Mouse (Mus musculus): ENCODE data around the gene Lsamp. TPM values are rescaled to one million over a fixed set of nuclear protein-coding genes. Genes with fewer than 3 reads are reported as not detected.

The Lsamp gene
- total RNA-seq, 4 experiments from 2014 or later = 237 to 252 (median 248) TPM

DNA sequence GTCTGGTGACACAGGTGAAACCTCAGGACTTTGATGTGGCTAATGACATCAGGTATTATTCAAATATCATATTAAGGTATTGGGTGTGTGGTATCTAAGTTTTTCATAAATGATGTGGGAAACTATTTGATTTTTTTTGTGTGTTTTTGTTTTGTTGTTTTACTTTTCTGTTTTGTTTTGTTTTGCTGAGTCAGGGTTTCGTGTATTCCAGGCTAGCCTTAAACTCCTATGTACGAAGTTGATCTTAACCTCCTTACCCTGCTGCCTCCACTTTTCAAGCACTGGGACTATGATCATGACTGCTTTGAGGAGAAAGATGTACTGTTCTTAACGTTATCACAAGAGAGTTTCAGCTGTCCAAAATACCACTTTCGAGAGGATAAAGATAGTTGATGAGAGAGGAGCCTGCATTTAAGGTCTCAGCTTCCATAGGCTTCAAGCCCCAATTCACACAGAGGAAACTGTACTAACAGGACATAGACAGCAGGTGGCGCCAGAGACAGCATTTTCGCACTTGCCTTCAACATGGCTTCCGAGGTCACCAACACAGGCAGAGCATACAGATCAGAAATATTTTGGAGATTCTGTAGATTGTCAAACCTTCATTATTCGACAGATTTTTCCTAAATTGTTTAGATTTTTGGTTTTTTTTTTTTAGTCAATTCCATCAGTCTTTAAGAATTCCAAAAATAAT lies 2185.4 kb downstream of the Lsamp start:
- DNase-seq (ENCODE audit: low spot score in 2 of 2) = peak; percentile 40 to 49

DNA sequence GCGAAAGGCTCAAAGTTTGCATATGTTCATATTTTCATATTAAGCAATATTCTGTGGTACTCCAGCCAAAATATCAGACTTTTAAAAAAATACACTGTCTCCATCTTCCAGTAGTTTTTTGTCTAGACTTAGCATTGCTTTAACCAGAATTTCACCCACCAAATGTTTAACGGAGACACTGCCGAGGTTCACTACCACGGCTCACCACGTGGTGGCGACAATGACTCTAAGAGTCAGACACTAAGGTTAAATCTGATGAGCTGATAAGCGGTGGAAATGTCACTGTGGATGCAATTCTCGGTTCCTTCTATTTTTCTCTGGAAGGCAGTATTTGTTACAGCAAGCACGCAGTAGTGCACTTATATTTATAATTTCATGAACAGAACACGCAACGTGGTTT lies 2188.3 kb downstream of the Lsamp start:
- DNase-seq (ENCODE audit: low spot score in 2 of 2) = peak; percentile 57 to 95

DNA sequence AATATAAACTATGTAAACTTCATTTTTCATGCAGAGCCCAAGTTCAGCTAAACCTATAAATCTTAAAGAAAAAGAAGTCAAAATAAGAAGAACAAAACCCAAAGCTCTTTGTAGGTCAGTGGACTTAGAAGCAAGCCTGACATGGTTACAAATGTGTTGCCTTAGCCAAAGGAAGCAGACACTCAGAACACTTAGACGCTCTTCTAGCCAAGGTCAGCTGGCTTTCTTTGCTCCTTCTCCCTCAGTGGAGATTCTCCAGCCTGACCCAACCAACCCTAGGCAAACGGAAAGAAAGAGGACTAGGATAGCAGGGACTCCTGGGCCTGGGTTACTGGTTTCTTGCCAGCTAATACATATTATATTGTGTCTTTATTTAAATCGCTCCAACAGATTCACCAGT lies 2194.7 kb downstream of the Lsamp start:
- DNase-seq (ENCODE audit: low spot score in 2 of 2) = no peak

DNA sequence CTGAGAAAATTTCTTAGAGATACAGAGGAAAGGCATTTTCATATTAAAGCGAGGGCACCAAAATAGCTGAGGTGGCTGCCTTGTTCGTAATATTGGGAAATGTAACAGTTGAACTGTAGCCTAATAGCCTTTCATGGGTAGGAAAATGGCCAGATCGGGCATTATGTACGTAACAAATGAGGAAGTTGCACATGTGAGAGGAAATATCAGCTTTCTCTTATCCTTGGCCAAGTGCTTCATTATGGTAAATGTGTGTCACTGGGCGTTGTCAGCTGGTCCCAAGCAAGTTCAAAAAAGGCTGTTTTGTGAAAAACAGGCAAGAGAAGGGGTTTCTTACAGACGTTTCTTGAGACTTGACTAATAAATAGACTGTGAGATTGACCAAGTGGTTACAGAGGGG lies 2195.9 kb downstream of the Lsamp start:
- DNase-seq (ENCODE audit: low spot score in 2 of 2) = no peak

DNA sequence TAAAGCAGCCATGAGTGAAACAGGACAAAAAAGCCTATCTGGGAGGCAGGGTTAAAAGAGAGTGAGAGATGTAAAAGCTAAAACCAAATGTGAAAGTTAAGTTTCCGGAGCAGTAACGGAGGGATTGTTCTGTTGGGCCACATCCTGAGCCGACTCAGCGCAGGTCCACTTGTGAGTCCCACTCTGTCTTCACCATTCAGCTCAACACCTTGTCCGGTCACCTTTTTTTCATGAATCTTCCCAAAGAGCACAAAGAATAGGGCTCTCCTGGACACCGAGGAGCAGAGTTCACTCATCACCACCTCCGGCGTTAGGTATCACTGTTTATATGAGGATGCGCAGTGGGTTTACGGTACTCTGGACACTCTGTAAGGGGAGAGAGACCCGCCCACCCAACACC lies 2196.3 kb downstream of the Lsamp start:
- DNase-seq (ENCODE audit: low spot score in 2 of 2) = no peak

DNA sequence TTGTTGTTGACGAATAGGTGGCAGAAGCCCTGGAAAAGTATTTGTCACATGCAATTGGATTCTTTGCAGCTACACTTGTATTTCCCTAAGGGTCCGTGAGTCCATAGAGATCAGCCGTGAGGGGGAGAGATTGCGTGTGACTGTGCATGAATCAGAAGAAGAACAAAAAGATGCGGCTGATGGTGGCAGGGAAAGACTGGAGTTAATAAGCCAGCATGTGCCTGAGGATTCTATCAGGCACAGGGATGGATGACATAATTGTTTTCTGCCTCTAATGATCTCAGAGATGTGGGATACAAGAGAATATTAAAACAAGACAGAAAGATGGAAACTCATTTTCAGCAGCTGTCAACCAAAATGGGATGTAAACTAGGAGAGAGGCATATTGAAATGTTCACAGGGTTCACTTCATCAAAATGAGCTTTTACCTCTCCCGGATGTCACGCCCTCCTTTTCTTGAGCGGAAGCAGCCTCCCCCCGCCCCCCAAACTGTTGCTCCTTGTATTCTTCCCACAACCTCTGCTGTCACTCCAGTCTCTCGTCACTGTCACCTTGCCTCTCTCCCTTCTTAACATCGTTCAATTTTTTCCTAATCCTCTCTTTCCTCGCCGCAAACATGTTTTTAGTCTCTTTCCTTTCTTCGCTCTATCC lies 2205.4 kb downstream of the Lsamp start:
- DNase-seq (ENCODE audit: low spot score in 2 of 2) = no peak

DNA sequence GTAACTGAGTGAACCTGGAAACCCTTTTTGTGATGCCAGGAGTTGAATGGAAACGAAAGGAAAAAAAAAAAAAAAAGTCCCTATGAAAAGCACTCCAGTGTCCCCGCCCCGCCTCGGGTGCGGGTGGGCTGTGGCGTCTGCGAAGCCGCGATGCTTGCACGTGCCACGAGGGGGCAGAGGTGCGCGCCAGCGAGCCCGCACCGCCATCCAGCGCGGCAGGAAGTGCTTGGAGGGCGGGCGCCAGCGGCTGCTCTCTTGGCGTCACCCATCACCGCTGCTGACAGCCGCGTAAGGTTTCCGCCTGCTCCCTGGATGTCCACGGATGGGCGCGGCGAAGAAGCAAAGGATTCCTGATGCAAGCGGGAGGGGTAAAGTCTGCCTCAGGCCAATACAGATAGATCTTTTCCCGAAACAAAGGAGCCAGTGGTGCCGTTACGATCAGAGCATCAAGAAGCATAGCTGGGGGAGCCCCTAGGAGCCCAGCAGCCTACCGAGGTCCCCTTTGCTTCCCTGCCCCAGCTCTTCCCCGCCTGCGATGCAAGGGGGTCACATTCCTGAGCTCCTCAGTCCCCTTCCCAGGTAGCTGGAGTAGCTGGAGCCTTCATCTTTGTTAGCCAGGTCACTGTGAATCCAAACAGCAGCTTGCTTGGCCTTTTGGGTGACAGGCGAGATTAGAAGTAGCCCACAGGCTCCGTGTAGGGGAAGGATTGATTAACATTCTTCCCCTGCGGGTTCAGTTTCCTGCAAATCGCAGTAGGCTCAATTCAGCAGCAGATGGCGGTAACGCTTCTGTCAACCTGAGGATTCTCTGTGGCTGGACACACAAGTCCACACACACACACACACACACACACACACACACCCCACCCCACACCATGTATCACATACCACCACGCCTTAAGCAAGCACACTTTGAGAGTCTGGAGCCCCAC lies 2206.2 kb downstream of the Lsamp start:
- DNase-seq (ENCODE audit: low spot score in 2 of 2) = peak; percentile 82 to 89

Small RNAs within 50 kb of the gene (microRNA-seq; reads per million reads assigned to microRNA genes)
- gene Gm27887 = 0 reads per million in 2 experiments
- gene Gm47276 = 0 reads per million in 2 experiments
